Mouse (Mus musculus): ENCODE measurements at regions not wholly inside any gene's neighbourhood (a gene's known extent, or its start where the extent isn't known, plus 50 kb on each side); places are given as distances from the start of the nearest gene placed in this dataset.

GRCm38 (mm10) chr4:114346068-114346747 lies 60.3 kb upstream of the Trabd2b start:
- no peak overlapping the region for H3K9ac ChIP-seq (replicated peaks; ENCODE audit: low read length)
- H3K4me2 ChIP-seq (ENCODE audit: low read length), result no peak overlapping the region
- H3K36me3 ChIP-seq (ENCODE audit: control insufficient read depth, insufficient read depth, low read length), result no peaks in the 10 kb centered on the region
- ATAC-seq (ENCODE audit: low FRiP score, low TSS enrichment) (no peak), DNase-seq (peak; percentile 72)
- WGBS, result 2% methylated on average over 2 of the region's 2 CpGs
- H3K9me3 ChIP-seq (ENCODE audit: control insufficient read depth, low read length), result no peaks in the 10 kb centered on the region
- no peak overlapping the region for H3K4me3 ChIP-seq (replicated peaks; ENCODE audit: low read depth, low read length)
- no peaks in the 10 kb centered on the region for H3K27me3 ChIP-seq (ENCODE audit: control insufficient read depth, insufficient read depth, low read length)
- H3K27ac ChIP-seq (replicated peaks; ENCODE audit: low read depth, low read length), result no peak overlapping the region
- H3K4me1 ChIP-seq (ENCODE audit: control insufficient read depth, insufficient read depth, low read length), result no peaks in the 10 kb centered on the region

- Histone ChIP-seq H3K4me3 (replicated peaks; ENCODE audit: low read depth, low read length) (no peak overlapping the region), H3K27me3 (ENCODE audit: control insufficient read depth, insufficient read depth, low read length) (no peaks in the 10 kb centered on the region), H3K27ac (replicated peaks; ENCODE audit: low read depth, low read length) (no peak overlapping the region), H3K4me2 (ENCODE audit: low read length) (no peak overlapping the region), H3K36me3 (ENCODE audit: control insufficient read depth, insufficient read depth, low read length) (no peaks in the 10 kb centered on the region), H3K9me3 (ENCODE audit: control insufficient read depth, low read length) (no peaks in the 10 kb centered on the region), H3K4me1 (ENCODE audit: control insufficient read depth, insufficient read depth, low read length) (no peaks in the 10 kb centered on the region), H3K9ac (replicated peaks; ENCODE audit: low read length) (no peak overlapping the region)
- ATAC-seq (ENCODE audit: low FRiP score, low TSS enrichment) (no peak), DNase-seq (no peak)
- WGBS, result 72% methylated on average over 4 of the region's 4 CpGs
Observed at GRCm38 (mm10) chr4:114346884-114347283, 59.6 kb upstream of the Trabd2b start.

GRCm38 (mm10) chr4:114349601-114350000 lies 56.9 kb upstream of the Trabd2b start:
- H3K4me1 ChIP-seq (ENCODE audit: control insufficient read depth, insufficient read depth, low read length), result no peaks in the 10 kb centered on the region
- DNase-seq, result no peak
- no peak for ATAC-seq (ENCODE audit: low FRiP score, low TSS enrichment)
- H3K4me2 ChIP-seq (ENCODE audit: low read length), result no peak overlapping the region
- H3K9me3 ChIP-seq (ENCODE audit: control insufficient read depth, low read length), result no peaks in the 10 kb centered on the region
- no peak overlapping the region for H3K4me3 ChIP-seq (replicated peaks; ENCODE audit: low read depth, low read length)
- no peaks in the 10 kb centered on the region for H3K36me3 ChIP-seq (ENCODE audit: control insufficient read depth, insufficient read depth, low read length)
- no peak overlapping the region for H3K9ac ChIP-seq (replicated peaks; ENCODE audit: low read length)
- no peaks in the 10 kb centered on the region for H3K27me3 ChIP-seq (ENCODE audit: control insufficient read depth, insufficient read depth, low read length)
- no peak overlapping the region for H3K27ac ChIP-seq (replicated peaks; ENCODE audit: low read depth, low read length)
- 66% methylated on average over 8 of the region's 8 CpGs for WGBS

- Histone ChIP-seq H3K9ac (replicated peaks; ENCODE audit: low read length) (no peak overlapping the region), H3K27ac (replicated peaks; ENCODE audit: low read depth, low read length) (no peak overlapping the region), H3K36me3 (ENCODE audit: control insufficient read depth, insufficient read depth, low read length) (no peaks in the 10 kb centered on the region), H3K9me3 (ENCODE audit: control insufficient read depth, low read length) (no peaks in the 10 kb centered on the region), H3K4me3 (replicated peaks; ENCODE audit: low read depth, low read length) (no peak overlapping the region), H3K4me1 (ENCODE audit: control insufficient read depth, insufficient read depth, low read length) (no peaks in the 10 kb centered on the region), H3K27me3 (ENCODE audit: control insufficient read depth, insufficient read depth, low read length) (no peaks in the 10 kb centered on the region), H3K4me2 (ENCODE audit: low read length) (no peak overlapping the region)
- ATAC-seq (ENCODE audit: low FRiP score, low TSS enrichment), result no peak
- WGBS, result 72% methylated on average over 1 of the region's 1 CpGs
- DNase-seq, result no peak
Observed at GRCm38 (mm10) chr4:114351282-114351681, 55.2 kb upstream of the Trabd2b start.

GRCm38 (mm10) chr4:114353058-114353457 lies 53.5 kb upstream of the Trabd2b start:
- no peaks in the 10 kb centered on the region for H3K9me3 ChIP-seq (ENCODE audit: control insufficient read depth, low read length)
- H3K36me3 ChIP-seq (ENCODE audit: control insufficient read depth, insufficient read depth, low read length), result no peaks in the 10 kb centered on the region
- WGBS, result 68% methylated on average over 2 of the region's 2 CpGs
- no peak overlapping the region for H3K9ac ChIP-seq (replicated peaks; ENCODE audit: low read length)
- H3K27ac ChIP-seq (replicated peaks; ENCODE audit: low read depth, low read length), result no peak overlapping the region
- H3K4me1 ChIP-seq (ENCODE audit: control insufficient read depth, insufficient read depth, low read length), result no peaks in the 10 kb centered on the region
- DNase-seq (no peak), ATAC-seq (ENCODE audit: low FRiP score, low TSS enrichment) (no peak)
- no peaks in the 10 kb centered on the region for H3K27me3 ChIP-seq (ENCODE audit: control insufficient read depth, insufficient read depth, low read length)
- H3K4me3 ChIP-seq (replicated peaks; ENCODE audit: low read depth, low read length), result no peak overlapping the region
- no peak overlapping the region for H3K4me2 ChIP-seq (ENCODE audit: low read length)

Measured in midbrain, embryonic 14.5 days (tissue).